Mouse (Mus musculus): ENCODE results near the gene Fam193a. TPM values are rescaled to one million over a fixed set of nuclear protein-coding genes. Genes with fewer than 3 reads are reported as not detected.

Fam193a gene
- total RNA-seq, 1 experiment, result 19.0 TPM

- no peak overlapping the region for H3K9ac ChIP-seq (ENCODE audit: insufficient read depth, low read depth, low read length, poor library complexity, severe bottlenecking)
- TF ChIP-seq ZC3H11A (IDR thresholded peaks at IDR 0.05; ENCODE audit: borderline replicate concordance, low read depth, low read length), result no peak
- no peak for TF ChIP-seq MAFK (IDR thresholded peaks at IDR 0.05; ENCODE audit: insufficient read depth, low read depth, low read length)
- no peak for TF ChIP-seq CHD2 (IDR thresholded peaks at IDR 0.05; ENCODE audit: low read depth, low read length)
- no peak for TF ChIP-seq ZNF384 (IDR thresholded peaks at IDR 0.05; ENCODE audit: low read depth, low read length)
- no peak for TF ChIP-seq HCFC1 (IDR thresholded peaks at IDR 0.05; ENCODE audit: borderline replicate concordance, insufficient read depth, low read length)
- peaks cover 0 to 2% of the 10 kb centered on the region in 2 experiments; a peak in 1 of 4 replicates for H3K4me1 ChIP-seq (ENCODE audit: control insufficient read depth in 2 of 2, insufficient read depth in 2 of 2, low read length in 2 of 2, poor library complexity in 1 of 2)
- H3K9me3 ChIP-seq (ENCODE audit: control insufficient read depth, insufficient read depth, low read depth, low read length), result no peaks in the 10 kb centered on the region
- H3K4me3 ChIP-seq (ENCODE audit: insufficient read depth in 1 of 2, low read depth in 1 of 2, low read length in 2 of 2, poor library complexity in 1 of 2, severe bottlenecking in 1 of 2), result no peak overlapping the region
- no peak overlapping the region for H3K27ac ChIP-seq (ENCODE audit: insufficient read depth, low read depth, low read length, poor library complexity, severe bottlenecking)
- DNase-seq (ENCODE audit: low read depth, low spot score), result no peak
- in situ Hi-C loops (cut with MboI; ENCODE audit: low sequenced_read_pairs in 2 of 2, unreplicated experiment in 2 of 2), result no loop called here
- H3K36me3 ChIP-seq (ENCODE audit: control insufficient read depth, insufficient read depth, low read length, poor library complexity, severe bottlenecking), result no peaks in the 10 kb centered on the region
These were observed 26.3 kb downstream of the Fam193a start for GRCm38 (mm10) chr5:34395850-34396540.

DNA sequence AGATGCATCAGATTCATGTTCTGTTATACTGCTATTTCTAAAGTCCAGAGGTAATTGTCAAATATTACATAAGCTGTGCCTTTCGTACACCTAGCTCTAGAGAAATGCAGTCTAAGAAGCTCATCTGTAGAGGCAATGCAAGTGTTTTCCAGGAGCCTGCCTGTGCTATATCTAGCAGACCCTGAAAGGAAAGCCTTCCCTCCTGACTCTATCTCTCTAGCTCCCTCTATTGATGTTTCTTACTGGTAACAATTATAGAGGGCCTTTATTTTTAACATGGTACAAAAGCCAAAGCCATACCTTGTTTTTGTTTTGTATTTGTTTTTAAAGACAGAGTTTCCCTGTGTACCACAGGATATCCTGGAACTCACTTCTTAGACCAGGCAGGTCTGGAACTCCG lies 28.1 kb downstream of the Fam193a start:
- H3K36me3 ChIP-seq (ENCODE audit: control insufficient read depth, insufficient read depth, low read length, poor library complexity, severe bottlenecking), result no peaks in the 10 kb centered on the region
- no peak for DNase-seq (ENCODE audit: low read depth, low spot score)
- no peak overlapping the region for H3K27ac ChIP-seq (ENCODE audit: insufficient read depth, low read depth, low read length, poor library complexity, severe bottlenecking)
- in situ Hi-C loops (cut with MboI; ENCODE audit: low sequenced_read_pairs in 2 of 2, unreplicated experiment in 2 of 2), result no loop called here
- TF ChIP-seq MAFK (IDR thresholded peaks at IDR 0.05; ENCODE audit: insufficient read depth, low read depth, low read length), result no peak
- no peak for TF ChIP-seq CHD2 (IDR thresholded peaks at IDR 0.05; ENCODE audit: low read depth, low read length)
- TF ChIP-seq ZNF384 (IDR thresholded peaks at IDR 0.05; ENCODE audit: low read depth, low read length), result no peak
- TF ChIP-seq HCFC1 (IDR thresholded peaks at IDR 0.05; ENCODE audit: borderline replicate concordance, insufficient read depth, low read length), result no peak
- no peak for TF ChIP-seq ZC3H11A (IDR thresholded peaks at IDR 0.05; ENCODE audit: borderline replicate concordance, low read depth, low read length)
- H3K4me3 ChIP-seq (ENCODE audit: insufficient read depth in 1 of 2, low read depth in 1 of 2, low read length in 2 of 2, poor library complexity in 1 of 2, severe bottlenecking in 1 of 2), result no peak overlapping the region
- no peak overlapping the region for H3K9ac ChIP-seq (ENCODE audit: insufficient read depth, low read depth, low read length, poor library complexity, severe bottlenecking)
- H3K4me1 ChIP-seq (ENCODE audit: control insufficient read depth in 2 of 2, insufficient read depth in 2 of 2, low read length in 2 of 2, poor library complexity in 1 of 2), result peaks cover 0 to 2% of the 10 kb centered on the region in 2 experiments; a peak in 1 of 4 replicates
- H3K9me3 ChIP-seq (ENCODE audit: control insufficient read depth, insufficient read depth, low read depth, low read length), result no peaks in the 10 kb centered on the region

- Histone ChIP-seq H3K9me3 (ENCODE audit: control insufficient read depth, insufficient read depth, low read depth, low read length) (no peaks in the 10 kb centered on the region), H3K4me3 (ENCODE audit: insufficient read depth in 1 of 2, low read depth in 1 of 2, low read length in 2 of 2, poor library complexity in 1 of 2, severe bottlenecking in 1 of 2) (no peak overlapping the region), H3K36me3 (ENCODE audit: control insufficient read depth, insufficient read depth, low read length, poor library complexity, severe bottlenecking) (no peaks in the 10 kb centered on the region), H3K4me1 (ENCODE audit: control insufficient read depth in 2 of 2, insufficient read depth in 2 of 2, low read length in 2 of 2, poor library complexity in 1 of 2) (peaks cover 0 to 2% of the 10 kb centered on the region in 2 experiments; a peak in 1 of 4 replicates), H3K27ac (ENCODE audit: insufficient read depth, low read depth, low read length, poor library complexity, severe bottlenecking) (no peak overlapping the region), H3K9ac (ENCODE audit: insufficient read depth, low read depth, low read length, poor library complexity, severe bottlenecking) (no peak overlapping the region)
- in situ Hi-C loops (cut with MboI; ENCODE audit: low sequenced_read_pairs in 2 of 2, unreplicated experiment in 2 of 2), result no loop called here
- no peak for TF ChIP-seq ZC3H11A (IDR thresholded peaks at IDR 0.05; ENCODE audit: borderline replicate concordance, low read depth, low read length)
- no peak for TF ChIP-seq ZNF384 (IDR thresholded peaks at IDR 0.05; ENCODE audit: low read depth, low read length)
- DNase-seq (ENCODE audit: low read depth, low spot score), result no peak
These were observed 28.6 kb downstream of the Fam193a start for GRCm38 (mm10) chr5:34398326-34398725.

GRCm38 (mm10) chr5:34407366-34407918 lies 37.7 kb downstream of the Fam193a start:
- Histone ChIP-seq H3K4me3 (ENCODE audit: insufficient read depth in 1 of 2, low read depth in 1 of 2, low read length in 2 of 2, poor library complexity in 1 of 2, severe bottlenecking in 1 of 2) (no peak overlapping the region), H3K9me3 (ENCODE audit: control insufficient read depth, insufficient read depth, low read depth, low read length) (no peaks in the 10 kb centered on the region), H3K36me3 (ENCODE audit: control insufficient read depth, insufficient read depth, low read length, poor library complexity, severe bottlenecking) (no peaks in the 10 kb centered on the region), H3K4me1 (ENCODE audit: control insufficient read depth in 2 of 2, insufficient read depth in 2 of 2, low read length in 2 of 2, poor library complexity in 1 of 2) (no peaks in the 10 kb centered on the region), H3K27ac (ENCODE audit: insufficient read depth, low read depth, low read length, poor library complexity, severe bottlenecking) (no peak overlapping the region), H3K9ac (ENCODE audit: insufficient read depth, low read depth, low read length, poor library complexity, severe bottlenecking) (no peak overlapping the region)
- TF ChIP-seq ZC3H11A (IDR thresholded peaks at IDR 0.05; ENCODE audit: borderline replicate concordance, low read depth, low read length), result no peak
- TF ChIP-seq CHD2 (IDR thresholded peaks at IDR 0.05; ENCODE audit: low read depth, low read length), result no peak
- no peak for TF ChIP-seq MAFK (IDR thresholded peaks at IDR 0.05; ENCODE audit: insufficient read depth, low read depth, low read length)
- TF ChIP-seq HCFC1 (IDR thresholded peaks at IDR 0.05; ENCODE audit: borderline replicate concordance, insufficient read depth, low read length), result no peak
- TF ChIP-seq ZNF384 (IDR thresholded peaks at IDR 0.05; ENCODE audit: low read depth, low read length), result no peak
- DNase-seq (ENCODE audit: low read depth, low spot score), result no peak
- in situ Hi-C loops (cut with MboI; ENCODE audit: low sequenced_read_pairs in 2 of 2, unreplicated experiment in 2 of 2), result no loop called here
